Mouse (Mus musculus): ENCODE measurements at regions not wholly inside any gene's neighbourhood (a gene's known extent, or its start where the extent isn't known, plus 50 kb on each side); places are given as distances from the start of the nearest gene placed in this dataset.
"Not testable (repeated sequence)": the region's sequence is repeated elsewhere in the genome, so short reads cannot be mapped to it uniquely, and the experiment has no call there.

- intact Hi-C loops (cut with DNase I), result no loop called here
- DNase-seq, result no peak
Measured at GRCm38 (mm10) chr3:15009747-15010146, 123.7 kb downstream of the Car2 start.

- no peak for DNase-seq
- intact Hi-C loops (cut with DNase I), result no loop called here
Measured at GRCm38 (mm10) chr3:15016621-15017020, 130.5 kb downstream of the Car2 start.

GRCm38 (mm10) chr3:15022773-15023172 is 136.7 kb downstream of the Car2 start:
- intact Hi-C loops (cut with DNase I), result no loop called here
- no peak for DNase-seq

- intact Hi-C loops (cut with DNase I), result no loop called here
- DNase-seq, result peak; percentile 0
Measured at GRCm38 (mm10) chr3:15040866-15041528, 154.9 kb downstream of the Car2 start.

GRCm38 (mm10) chr3:15053968-15054367 is 167.9 kb downstream of the Car2 start:
- no peak for DNase-seq
- intact Hi-C loops (cut with DNase I), result no loop called here

- DNase-seq, result not testable (repeated sequence)
Measured at GRCm38 (mm10) chr3:15055516-15056256, 169.6 kb downstream of the Car2 start.

GRCm38 (mm10) chr3:15056788-15057585 is 170.9 kb downstream of the Car2 start:
- DNase-seq; intact Hi-C loops (cut with DNase I): not testable (repeated sequence)

More at GRCm38 (mm10) chr3:15055516-15056256, 169.6 kb downstream of the Car2 start:
- intact Hi-C loops (cut with DNase I), result not testable (repeated sequence)

- intact Hi-C loops (cut with DNase I), result no loop called here
- DNase-seq, result no peak
Measured at GRCm38 (mm10) chr3:15065681-15066080, 179.6 kb downstream of the Car2 start.

- intact Hi-C loops (cut with DNase I), result no loop called here
- no peak for DNase-seq
Measured at GRCm38 (mm10) chr3:15068256-15068655, 182.2 kb downstream of the Car2 start.

GRCm38 (mm10) chr3:15071030-15071883 is 185.2 kb downstream of the Car2 start:
- peak; percentile 1 for DNase-seq

GRCm38 (mm10) chr3:15073405-15073804 is 187.3 kb downstream of the Car2 start:
- DNase-seq, result no peak
- intact Hi-C loops (cut with DNase I), result no loop called here

More at GRCm38 (mm10) chr3:15071030-15071883, 185.2 kb downstream of the Car2 start:
- intact Hi-C loops (cut with DNase I), result no loop called here

GRCm38 (mm10) chr3:15073847-15074246 is 187.8 kb downstream of the Car2 start:
- intact Hi-C loops (cut with DNase I), result no loop called here
- no peak for DNase-seq

GRCm38 (mm10) chr3:15074949-15075348 is 188.9 kb downstream of the Car2 start:
- intact Hi-C loops (cut with DNase I), result no loop called here
- DNase-seq, result no peak

GRCm38 (mm10) chr3:15090124-15090523 is 204.1 kb downstream of the Car2 start:
- no peak for DNase-seq
- intact Hi-C loops (cut with DNase I), result no loop called here

- intact Hi-C loops (cut with DNase I), result no loop called here
- DNase-seq, result peak; percentile 7
Measured at GRCm38 (mm10) chr3:15098206-15098817, 212.2 kb downstream of the Car2 start.

GRCm38 (mm10) chr3:15098981-15099380 is 212.9 kb downstream of the Car2 start:
- DNase-seq, result no peak
- intact Hi-C loops (cut with DNase I), result no loop called here

- DNase-seq, result no peak
- intact Hi-C loops (cut with DNase I), result no loop called here
Measured at GRCm38 (mm10) chr3:15105627-15106026, 219.6 kb downstream of the Car2 start.

- no peak for DNase-seq
- intact Hi-C loops (cut with DNase I), result no loop called here
Measured at GRCm38 (mm10) chr3:15106281-15106680, 220.2 kb downstream of the Car2 start.

- DNase-seq, result no peak
- intact Hi-C loops (cut with DNase I), result no loop called here
Measured at GRCm38 (mm10) chr3:15107301-15107700, 221.2 kb downstream of the Car2 start.

Measured in left cerebral cortex, postnatal 4 days (tissue).